Mouse (Mus musculus) erythroblast, embryonic 14.5 days (primary cell): ENCODE data around the gene Gata3.

ENCODE experiments used
- GATA1 ChIP-seq: IDR thresholded peaks from 2 replicates; pipeline ENCODE4 v1.6.1; 2012; ENCODE audit warnings: low read length, inconsistent platforms, mixed read lengths
- TAL1 ChIP-seq: IDR thresholded peaks from 3 replicates; pipeline ENCODE4 v1.6.1; 2012; ENCODE audit warnings: low read length, inconsistent platforms, mixed read lengths

- no peak for TF ChIP-seq TAL1
- no peak for TF ChIP-seq GATA1
These were observed at the start of gene Gata3 for GRCm38 (mm10) chr2:9889651-9890183.
